Mouse (Mus musculus): ENCODE data around the gene Klhl3.

The Klhl3 gene

GRCm38 (mm10) chr13:58031755-58032154, 81.6 kb downstream of the Klhl3 start:
- in situ Hi-C loops (cut with MboI, MseI), result no loop called here

- in situ Hi-C loops (cut with MboI, MseI), result no loop called here
Observed at GRCm38 (mm10) chr13:58027115-58027514, 86.3 kb downstream of the Klhl3 start.

- in situ Hi-C loops (cut with MboI, MseI), result no loop called here
Observed at GRCm38 (mm10) chr13:58025701-58026414, 87.5 kb downstream of the Klhl3 start.

GRCm38 (mm10) chr13:58023726-58024453, 89.5 kb downstream of the Klhl3 start:
- in situ Hi-C loops (cut with MboI, MseI), result no loop called here

- in situ Hi-C loops (cut with MboI, MseI), result no loop called here
Observed at GRCm38 (mm10) chr13:58023001-58023560, 90.3 kb downstream of the Klhl3 start.

- in situ Hi-C loops (cut with MboI, MseI), result no loop called here
Observed at GRCm38 (mm10) chr13:58020428-58020827, 93.0 kb downstream of the Klhl3 start.

- in situ Hi-C loops (cut with MboI, MseI), result no loop called here
Observed at GRCm38 (mm10) chr13:58017298-58017697, 96.1 kb downstream of the Klhl3 start.

GRCm38 (mm10) chr13:58012067-58012925, 101.1 kb downstream of the Klhl3 start:
- in situ Hi-C loops (cut with MboI, MseI), result no loop called here

GRCm38 (mm10) chr13:58011526-58011925, 101.9 kb downstream of the Klhl3 start:
- in situ Hi-C loops (cut with MboI, MseI), result no loop called here

- in situ Hi-C loops (cut with MboI, MseI), result no loop called here
Observed at GRCm38 (mm10) chr13:58010416-58010815, 103.0 kb downstream of the Klhl3 start.

- in situ Hi-C loops (cut with MboI, MseI), result no loop called here
Observed at GRCm38 (mm10) chr13:58009275-58009674, 104.1 kb downstream of the Klhl3 start.

GRCm38 (mm10) chr13:58008038-58008364, 105.4 kb downstream of the Klhl3 start:
- in situ Hi-C loops (cut with MboI, MseI), result no loop called here

- in situ Hi-C loops (cut with MboI, MseI), result no loop called here
Observed at GRCm38 (mm10) chr13:58007256-58008037, 105.9 kb downstream of the Klhl3 start.

- in situ Hi-C loops (cut with MboI, MseI), result no loop called here
Observed at GRCm38 (mm10) chr13:58001792-58002191, 111.6 kb downstream of the Klhl3 start.

- in situ Hi-C loops (cut with MboI, MseI), result no loop called here
Observed at GRCm38 (mm10) chr13:57996536-57996935, 116.9 kb downstream of the Klhl3 start.

GRCm38 (mm10) chr13:57995864-57996263, 117.5 kb downstream of the Klhl3 start:
- in situ Hi-C loops (cut with MboI, MseI), result no loop called here

GRCm38 (mm10) chr13:57984637-57985036, 128.8 kb downstream of the Klhl3 start:
- in situ Hi-C loops (cut with MboI, MseI), result no loop called here

- in situ Hi-C loops (cut with MboI, MseI), result no loop called here
Observed at GRCm38 (mm10) chr13:57984163-57984562, 129.2 kb downstream of the Klhl3 start.

GRCm38 (mm10) chr13:57983330-57983729, 130.1 kb downstream of the Klhl3 start:
- in situ Hi-C loops (cut with MboI, MseI), result no loop called here

GRCm38 (mm10) chr13:57982904-57983303, 130.5 kb downstream of the Klhl3 start:
- in situ Hi-C loops (cut with MboI, MseI), result no loop called here

GRCm38 (mm10) chr13:57980679-57981078, 132.7 kb downstream of the Klhl3 start:
- in situ Hi-C loops (cut with MboI, MseI), result no loop called here

Measured in regulatory T cell (primary cell).